Mouse (Mus musculus): ENCODE results near the gene Gm20379. TPM values are rescaled to one million over a fixed set of nuclear protein-coding genes. Genes with fewer than 3 reads are reported as not detected.

Gm20379 gene
- total RNA-seq (2021): not detected
- not detected in 2 replicates for polyA plus RNA-seq (2012; rRNA removed)
- long read RNA-seq: 0 reads

- DNase-seq: no peak
Observed at GRCm38 (mm10) chr13:92305680-92306079, at the start of gene Gm20379. Gene Gm20379, plus strand, starts transcription at chr13:92305980.

DNA sequence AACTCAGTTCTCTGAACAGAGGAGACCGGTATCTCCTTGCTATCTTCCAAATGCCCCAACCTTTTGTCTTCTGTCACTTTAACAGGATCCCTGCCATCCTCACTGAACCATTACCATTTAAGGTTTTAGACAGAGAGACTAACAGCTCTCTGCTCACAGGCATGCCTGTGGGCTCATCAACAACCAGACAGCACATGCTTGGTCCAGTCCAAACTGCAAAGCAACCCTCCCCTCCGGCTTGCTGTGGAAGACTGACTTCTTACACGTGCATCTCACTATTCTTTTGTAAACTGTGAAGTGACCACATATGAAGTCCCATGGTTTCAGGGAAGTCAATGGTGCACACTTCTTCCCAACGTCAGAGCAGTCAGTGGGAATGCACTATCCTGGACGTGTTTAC, 44.5 kb upstream of the Gm20379 start:
- DNase-seq: no peak

DNA sequence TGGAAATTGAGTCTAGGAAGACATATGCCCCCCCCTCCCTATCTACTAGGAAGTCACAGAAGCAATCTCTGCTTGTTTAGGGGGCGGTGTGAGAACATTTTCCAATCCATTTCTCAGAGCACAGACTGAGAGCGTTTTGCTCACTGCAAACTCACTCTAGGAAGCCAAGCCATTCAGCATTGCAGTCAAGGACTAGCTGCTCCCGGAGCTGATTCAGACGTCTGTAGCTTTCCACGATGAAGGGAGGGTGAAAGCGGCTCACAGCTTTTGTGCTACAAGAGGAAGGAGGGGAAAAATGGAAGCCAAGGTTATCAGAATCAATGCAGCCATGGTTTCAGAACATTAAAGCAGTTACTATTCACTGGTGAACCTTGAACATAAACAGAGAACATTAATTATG, 42.2 kb upstream of the Gm20379 start:
- DNase-seq: peak; percentile 74

DNA sequence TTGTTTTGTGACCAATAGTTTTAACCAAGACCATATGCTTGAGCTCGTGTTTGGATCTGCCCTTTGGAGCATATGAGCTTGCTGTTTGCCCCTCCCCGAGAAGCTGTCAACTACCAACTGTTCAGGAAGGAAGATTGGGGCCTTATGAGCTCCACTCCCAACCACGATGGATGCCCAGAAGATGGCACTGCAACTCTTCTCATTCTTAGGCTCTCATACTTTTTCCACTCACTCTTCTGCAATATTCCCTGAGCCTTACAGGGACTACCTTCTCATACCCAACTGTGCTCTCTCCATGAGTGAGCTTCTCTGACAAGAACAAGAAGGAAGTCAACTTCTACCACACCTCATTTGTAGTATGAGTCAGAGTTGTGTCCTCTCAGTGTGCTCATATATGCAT, 38.7 kb upstream of the Gm20379 start:
- DNase-seq: no peak

DNA sequence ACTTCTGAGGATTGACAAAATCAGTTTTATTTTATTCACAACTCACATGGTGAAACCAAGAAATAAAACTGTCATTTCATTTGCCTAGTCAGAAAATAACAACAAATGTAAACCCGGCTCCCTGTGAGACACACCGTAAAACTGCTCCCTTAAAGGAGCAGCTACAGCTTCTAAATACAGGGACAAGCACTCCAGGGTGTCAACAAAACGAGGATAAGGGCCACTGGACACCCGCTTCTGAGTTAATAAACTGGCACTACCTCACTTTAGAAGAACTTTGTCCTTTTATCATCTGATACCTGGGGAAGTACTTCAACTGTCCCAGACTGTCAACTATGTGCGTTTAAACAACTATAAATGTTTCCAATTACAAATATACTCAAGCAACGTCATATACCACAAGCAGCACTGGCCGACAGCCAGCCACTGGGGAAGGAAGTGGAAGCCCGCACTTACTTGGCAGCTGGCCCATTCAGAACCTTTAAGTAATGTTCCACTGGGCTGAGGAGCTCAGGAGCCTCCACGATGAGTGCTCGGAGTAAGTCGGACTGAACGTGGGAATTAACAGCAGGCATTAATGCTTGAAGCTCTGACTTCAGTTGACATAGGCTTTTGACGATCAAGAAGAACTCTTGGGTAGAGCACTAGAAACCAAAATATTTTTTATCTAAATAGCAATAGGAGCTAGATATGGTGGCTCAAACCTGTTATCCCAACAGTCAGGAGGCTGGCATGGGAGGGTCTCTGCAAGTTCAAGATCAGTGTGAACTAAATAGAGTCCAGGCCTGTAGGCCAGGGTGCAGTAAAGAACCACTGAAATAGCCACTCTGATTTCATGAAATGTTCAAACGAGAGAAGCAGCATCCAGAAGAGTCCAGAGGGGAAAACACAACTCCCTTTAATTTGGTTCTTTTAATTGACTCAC, 31.2 kb upstream of the Gm20379 start:
- peak; percentile 69 for DNase-seq

DNA sequence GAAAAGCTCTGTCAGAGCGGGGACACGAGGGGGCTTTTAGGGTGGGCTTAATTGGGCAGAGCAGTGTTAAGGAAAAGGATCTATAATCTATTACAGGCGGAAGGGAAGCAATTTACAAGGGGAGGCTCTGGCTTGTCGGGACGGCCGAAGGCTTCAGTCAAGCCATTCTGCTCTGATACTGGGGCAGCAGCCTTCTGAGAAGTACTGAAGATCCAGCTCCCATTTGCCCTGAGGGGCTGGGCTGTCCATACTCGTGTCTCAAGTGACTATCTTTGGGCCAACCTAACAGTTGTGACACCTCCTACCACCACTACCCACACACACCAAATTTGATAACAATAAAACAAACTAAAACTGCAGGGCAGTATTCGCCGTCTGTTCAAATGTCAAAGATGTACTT, 30.5 kb upstream of the Gm20379 start:
- DNase-seq: no peak

- DNase-seq: no peak
Observed at GRCm38 (mm10) chr13:92277027-92277426, 28.8 kb upstream of the Gm20379 start.

DNA sequence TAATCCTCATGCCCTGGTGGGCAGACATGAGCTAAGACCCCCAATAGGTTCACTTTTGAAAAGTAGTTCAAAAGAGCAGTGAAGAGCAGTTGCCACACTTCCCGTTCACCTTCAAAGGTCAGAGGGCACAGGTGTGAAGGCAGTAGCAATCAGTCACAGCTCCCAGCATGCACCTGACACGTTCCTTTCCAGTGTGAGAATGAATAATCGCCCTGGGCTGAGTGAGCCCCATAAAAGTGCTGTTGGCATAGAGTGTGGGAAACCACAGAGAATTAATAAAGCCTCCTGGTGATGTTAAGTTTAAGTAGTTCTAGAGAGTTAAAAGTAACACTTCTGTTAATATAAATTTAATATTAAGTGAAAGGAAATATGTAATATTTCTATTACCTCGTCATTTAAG, 14.2 kb upstream of the Gm20379 start:
- no peak for DNase-seq

DNA sequence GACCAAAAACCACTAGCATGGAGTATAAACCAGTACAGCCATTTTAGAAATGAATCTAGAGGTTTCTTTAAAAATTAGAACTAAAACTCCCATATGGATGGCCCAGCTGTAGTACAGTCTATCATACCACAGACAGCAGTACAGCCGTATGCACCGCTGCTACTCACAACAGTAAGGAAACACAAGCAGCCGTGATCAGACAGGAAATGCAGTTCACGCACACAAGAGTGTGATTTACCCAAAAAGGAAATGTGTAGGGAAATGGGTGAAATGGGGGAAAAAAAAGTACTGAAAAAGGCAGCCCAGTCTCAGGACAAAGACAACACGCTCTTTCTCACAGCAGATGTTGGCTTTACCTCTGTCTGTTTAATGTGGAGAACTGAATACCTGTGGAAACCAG, 11.9 kb upstream of the Gm20379 start:
- no peak for DNase-seq

GRCm38 (mm10) chr13:92296490-92296889, 9.3 kb upstream of the Gm20379 start:
- no peak for DNase-seq

- no peak for DNase-seq
Observed at GRCm38 (mm10) chr13:92297021-92297420, 8.8 kb upstream of the Gm20379 start.

- DNase-seq: no peak
Observed at GRCm38 (mm10) chr13:92299522-92299921, 6.3 kb upstream of the Gm20379 start.

DNA sequence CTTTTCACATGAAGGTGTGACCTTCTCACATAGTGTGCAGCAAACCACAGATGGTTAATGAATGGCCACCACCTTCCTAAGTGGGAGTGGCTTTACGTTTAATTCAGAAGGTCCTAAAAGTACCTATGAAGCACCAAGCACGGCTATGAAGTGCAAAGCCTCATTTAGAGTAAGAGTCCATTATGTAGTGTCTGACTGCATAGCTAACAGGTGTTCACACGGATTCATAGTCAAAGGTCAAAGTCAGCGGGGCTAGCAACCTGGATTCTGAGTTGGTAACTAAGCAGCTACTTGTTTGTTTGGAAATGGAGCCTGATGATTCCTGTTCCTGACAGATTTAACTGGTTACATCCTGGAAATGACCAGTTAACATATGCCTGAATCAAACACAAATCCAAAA, 4.0 kb upstream of the Gm20379 start:
- no peak for DNase-seq

GRCm38 (mm10) chr13:92302466-92302865, 3.3 kb upstream of the Gm20379 start:
- DNase-seq: no peak

DNA sequence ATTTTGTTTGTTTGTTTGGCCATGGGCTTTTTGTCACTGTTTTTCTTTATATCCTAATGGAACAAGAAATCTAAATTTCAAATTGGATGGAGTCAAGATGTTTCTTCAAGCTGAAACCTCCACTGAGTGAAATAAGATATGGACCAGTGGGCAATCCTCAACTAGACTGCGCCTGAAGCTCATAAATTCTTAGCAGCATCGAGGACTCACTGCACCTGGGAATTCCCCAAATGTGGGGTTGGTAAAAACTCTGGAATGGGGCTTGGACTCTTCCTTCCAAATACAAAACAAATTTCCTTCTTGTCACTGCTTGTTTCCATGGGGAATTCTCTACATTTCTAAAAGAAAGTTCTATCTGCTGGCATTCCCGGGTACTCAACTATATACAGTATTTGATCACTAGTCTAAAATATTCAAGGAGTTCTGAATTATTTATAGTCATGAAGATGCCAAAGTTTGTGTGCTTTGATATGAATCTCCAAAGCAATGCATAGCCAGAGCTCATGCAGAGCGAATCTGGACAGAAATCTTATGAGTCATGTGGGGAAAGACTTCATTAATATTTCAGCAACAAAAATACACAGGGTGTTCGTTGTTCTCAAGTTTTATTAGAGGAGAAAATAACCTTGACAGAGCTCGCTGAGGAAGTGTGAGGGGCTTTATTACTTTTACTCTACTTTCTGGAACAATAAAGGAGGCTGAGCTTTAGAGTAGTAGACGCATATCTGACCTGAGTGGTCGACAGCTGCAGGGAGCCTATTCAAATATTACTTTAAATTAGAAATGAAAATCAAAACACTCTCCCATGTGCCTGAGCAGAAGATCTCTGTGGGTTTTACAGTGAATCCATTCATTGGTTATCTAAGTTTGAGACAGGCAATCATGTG, 2.5 kb upstream of the Gm20379 start:
- DNase-seq: no peak

- DNase-seq: no peak
Observed at GRCm38 (mm10) chr13:92304291-92304690, 1.5 kb upstream of the Gm20379 start.

DNA sequence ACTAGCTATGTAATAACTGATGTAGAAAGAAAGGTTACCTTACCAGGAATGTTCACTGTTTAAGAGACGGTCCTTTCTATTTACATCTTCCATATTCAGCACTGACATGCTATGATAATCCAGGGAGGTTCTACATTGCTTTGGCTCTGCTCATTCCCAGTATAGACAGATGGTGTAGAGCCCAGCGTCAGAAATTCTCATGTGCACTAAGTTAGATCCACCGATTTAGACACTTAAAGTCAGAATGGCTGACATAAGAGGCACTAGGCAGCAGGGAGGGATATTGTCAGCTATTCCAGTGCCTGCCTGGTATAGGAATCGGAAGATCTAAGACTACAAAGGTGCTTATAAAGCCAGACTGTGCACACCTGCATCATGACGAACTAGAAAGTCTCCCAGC, 8.8 kb downstream of the Gm20379 start:
- no peak for DNase-seq

- DNase-seq: no peak
Observed at GRCm38 (mm10) chr13:92320770-92321169, 15.0 kb downstream of the Gm20379 start.

DNA sequence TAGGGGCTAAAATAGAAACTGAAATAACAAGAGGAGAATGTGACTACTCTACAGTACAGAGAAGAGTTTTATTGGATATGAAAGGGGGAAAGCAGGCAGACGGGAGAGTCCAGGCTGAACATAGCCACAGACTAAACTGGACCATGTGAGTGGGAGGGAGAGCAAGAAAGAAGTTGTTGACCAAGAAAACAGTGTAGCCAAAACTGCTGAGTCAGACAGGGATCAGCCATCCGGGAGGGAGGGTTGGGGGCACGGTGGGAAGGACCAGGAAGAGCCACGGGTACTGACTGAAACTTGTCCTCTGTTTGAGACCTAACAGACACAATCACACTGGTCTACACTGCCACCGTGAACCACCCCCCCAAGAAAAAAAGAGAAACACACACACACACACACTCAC, 20.2 kb downstream of the Gm20379 start:
- DNase-seq: no peak

DNA sequence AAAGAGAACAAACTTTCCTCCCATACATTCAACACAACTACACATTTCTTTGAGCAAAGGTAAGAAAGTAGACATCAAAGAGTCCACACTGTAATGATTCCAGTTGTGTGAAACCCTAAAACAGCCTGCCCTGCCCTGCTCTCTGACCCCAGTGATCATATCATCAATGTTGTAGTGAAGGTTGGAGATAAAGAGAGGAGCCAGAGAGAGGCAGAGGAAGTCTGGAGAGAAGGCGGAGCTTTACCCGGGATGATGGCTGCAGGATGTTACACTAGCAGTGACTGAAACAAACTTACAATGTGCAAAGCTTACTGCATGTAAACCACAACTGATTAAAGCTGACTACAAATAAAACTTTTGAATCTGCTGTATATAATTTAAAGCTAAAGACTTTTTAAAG, 22.2 kb downstream of the Gm20379 start:
- no peak for DNase-seq

GRCm38 (mm10) chr13:92330621-92331020, 24.8 kb downstream of the Gm20379 start:
- DNase-seq: no peak

DNA sequence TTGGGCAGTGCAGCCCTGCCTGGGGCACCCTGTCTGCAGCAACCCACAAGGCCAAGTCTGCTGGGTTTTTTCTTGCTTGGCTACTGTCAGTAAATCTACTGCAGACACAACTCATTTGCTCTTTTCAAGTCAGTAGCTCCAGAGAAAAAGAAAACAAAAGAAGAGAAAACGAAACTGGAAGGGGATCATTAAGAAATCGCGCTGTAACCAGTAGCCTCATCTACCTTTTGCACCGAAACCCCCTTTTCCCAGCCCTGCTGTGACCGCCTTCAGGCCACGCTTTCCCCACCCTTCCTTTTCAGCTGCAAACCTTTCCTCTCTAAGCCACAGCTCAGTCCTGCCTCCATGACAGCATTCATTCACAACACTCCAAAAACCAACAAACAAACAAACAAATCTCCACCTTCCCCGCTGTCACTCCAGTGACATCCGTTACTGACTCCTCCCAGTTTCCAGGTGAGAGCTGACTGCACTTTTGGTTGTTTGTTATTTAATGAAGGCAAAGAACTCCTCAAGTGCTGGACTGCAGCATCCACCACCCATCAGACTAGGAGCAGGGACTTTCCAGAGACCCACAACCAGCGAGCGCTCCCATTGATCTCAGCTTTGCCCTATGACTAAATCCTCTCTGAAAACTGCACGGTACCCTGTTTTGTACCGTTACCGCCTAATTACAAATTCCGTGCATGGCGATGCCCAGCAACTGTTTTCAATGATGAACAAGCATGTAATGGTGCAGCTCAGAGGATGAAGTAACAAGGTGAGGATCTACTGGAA, 26.5 kb downstream of the Gm20379 start:
- DNase-seq: no peak

Measured in adrenal gland, adult 2 months (tissue).